Mouse (Mus musculus) cerebellum, adult 9-11 months (tissue): Measurements from ENCODE around the gene AC141477.1.
A peak's percentile ranks its signal among the peaks of the same experiment; 100 is the strongest.

ENCODE experiments used
- DNase-seq: peaks from one replicate; pipeline ENCODE4 v3.0.0; 2022

The AC141477.1 gene

GRCm38 (mm10) chr10:76440281-76440680 lies at the start of gene AC141477.1:
Gene AC141477.1 (minus strand): TSS chr10:76440444.
- DNase-seq, result peak; percentile 28

- no peak for DNase-seq
Observed at GRCm38 (mm10) chr10:76489205-76489604, 49.0 kb upstream of the AC141477.1 start.

GRCm38 (mm10) chr10:76488265-76488664 lies 48.0 kb upstream of the AC141477.1 start:
- DNase-seq, result no peak

- no peak for DNase-seq
Observed at GRCm38 (mm10) chr10:76486302-76486701, 46.1 kb upstream of the AC141477.1 start.

GRCm38 (mm10) chr10:76481480-76481879 lies 41.2 kb upstream of the AC141477.1 start:
- DNase-seq, result no peak

- DNase-seq, result no peak
Observed at GRCm38 (mm10) chr10:76480851-76481250, 40.6 kb upstream of the AC141477.1 start.

GRCm38 (mm10) chr10:76473759-76474158 lies 33.5 kb upstream of the AC141477.1 start:
- DNase-seq, result no peak

GRCm38 (mm10) chr10:76468203-76469162 lies 28.2 kb upstream of the AC141477.1 start, which contains the start of the genes Mcm3ap and Ybey:
Gene Mcm3ap (plus strand): TSS chr10:76468927.
Gene Ybey (minus strand): TSS chr10:76469114.
- peak; percentile 87 for DNase-seq

GRCm38 (mm10) chr10:76462721-76463120 lies 22.5 kb upstream of the AC141477.1 start:
- DNase-seq, result no peak

- no peak for DNase-seq
Observed at GRCm38 (mm10) chr10:76462312-76462711, 22.1 kb upstream of the AC141477.1 start.

GRCm38 (mm10) chr10:76461255-76461654 lies 21.0 kb upstream of the AC141477.1 start:
- DNase-seq, result no peak

GRCm38 (mm10) chr10:76455289-76455688 lies 15.0 kb upstream of the AC141477.1 start:
- no peak for DNase-seq

GRCm38 (mm10) chr10:76448851-76449250 lies 8.6 kb upstream of the AC141477.1 start, which contains the start of gene 2610028H24Rik:
Gene 2610028H24Rik (plus strand): TSS chr10:76449081.
- no peak for DNase-seq

GRCm38 (mm10) chr10:76447406-76448229 lies 7.4 kb upstream of the AC141477.1 start:
- DNase-seq, result no peak

GRCm38 (mm10) chr10:76445996-76446681 lies 5.9 kb upstream of the AC141477.1 start:
- no peak for DNase-seq

- DNase-seq, result peak; percentile 99
Observed at GRCm38 (mm10) chr10:76442178-76443088, 2.2 kb upstream of the AC141477.1 start, which contains the start of gene Pcnt. Gene Pcnt (minus strand): TSS chr10:76442786.

GRCm38 (mm10) chr10:76439107-76439890 lies 945 bp downstream of the AC141477.1 start:
- no peak for DNase-seq

GRCm38 (mm10) chr10:76433925-76434324 lies 6.3 kb downstream of the AC141477.1 start:
- DNase-seq, result no peak

- no peak for DNase-seq
Observed at GRCm38 (mm10) chr10:76425674-76426073, 14.6 kb downstream of the AC141477.1 start.

GRCm38 (mm10) chr10:76416811-76417210 lies 23.4 kb downstream of the AC141477.1 start:
- DNase-seq, result peak; percentile 83

- DNase-seq, result no peak
Observed at GRCm38 (mm10) chr10:76408520-76408919, 31.7 kb downstream of the AC141477.1 start.
